Mouse (Mus musculus): ENCODE results near the gene Gm9789.

GRCm38 (mm10) chr16:89150786-89151185, 7.0 kb upstream of the Gm9789 start, which contains the start of gene Gm10061:
- TF ChIP-seq CTCF (IDR thresholded peaks at IDR 0.05; ENCODE audit: low read depth, low read length): no peak
- no peak for TF ChIP-seq POLR2A (IDR thresholded peaks at IDR 0.05; ENCODE audit: insufficient read depth, low read length)
- TF ChIP-seq EP300 (IDR thresholded peaks at IDR 0.05; ENCODE audit: insufficient read depth, low read depth, low read length): no peak

Data from ES-Bruce4 (cell line).